Mouse (Mus musculus) bone marrow, adult 2 months (tissue): ENCODE measurements at regions not wholly inside any gene's neighbourhood (a gene's known extent, or its start where the extent isn't known, plus 50 kb on each side); places are given as distances from the start of the nearest gene placed in this dataset.

Experiments
- CTCF ChIP-seq: fragments of 200-500 bp; IDR thresholded peaks from 2 replicates; pipeline ENCODE4 v1.5.1; 2011; ENCODE audit warnings: low read length, control low read depth; ENCODE audit not compliant: control insufficient read depth, insufficient read depth
- POLR2A ChIP-seq: fragments of 200-500 bp; IDR thresholded peaks from 2 replicates; pipeline ENCODE4 v1.6.1; 2011; ENCODE audit warnings: low read depth, mild to moderate bottlenecking, control low read depth, low read length, borderline replicate concordance; ENCODE audit not compliant: control insufficient read depth

DNA sequence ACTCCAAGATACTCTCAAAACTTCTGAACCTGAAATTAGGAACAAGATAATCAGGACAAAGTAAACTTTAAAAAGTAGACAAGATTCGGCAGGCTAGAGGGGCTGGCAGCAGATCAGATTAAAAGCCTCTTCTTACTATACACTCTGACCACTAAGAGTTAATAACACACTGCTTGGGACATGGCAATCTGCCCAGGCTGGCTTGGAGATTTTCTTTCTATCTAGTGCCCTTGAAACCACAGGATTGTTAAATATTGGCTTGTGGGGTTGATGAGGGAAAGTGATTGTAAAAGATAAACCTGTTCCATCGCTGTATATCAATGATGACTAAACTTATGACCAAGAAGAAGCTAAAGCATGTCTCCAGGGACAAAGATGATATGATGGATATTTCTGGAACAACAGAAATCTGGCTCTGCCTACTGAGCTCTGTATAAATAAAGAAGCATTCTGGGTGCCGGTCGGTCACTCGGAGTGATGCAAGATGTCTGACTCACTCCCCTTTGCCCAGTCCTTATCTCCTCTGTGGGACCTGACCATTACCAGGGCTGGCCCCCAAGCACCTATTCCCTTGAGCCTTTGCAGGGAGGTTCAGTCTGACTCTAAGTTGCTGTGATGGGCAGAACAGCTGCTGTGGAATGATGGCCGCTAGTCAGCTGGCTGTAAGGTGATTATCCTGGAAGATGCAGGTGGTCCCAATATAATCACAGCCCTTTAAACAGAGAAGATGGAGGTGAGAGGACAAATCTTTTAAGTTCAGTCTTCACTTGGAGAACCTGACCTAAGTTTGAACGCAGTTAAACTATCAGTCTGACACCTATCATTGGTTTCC, 126.5 kb upstream of the Rapgef5 start:
- TF ChIP-seq CTCF, result no peak
- TF ChIP-seq POLR2A, result no peak
